Mouse (Mus musculus) liver, embryonic 14.5 days (tissue): ENCODE data around the gene Cnnm2. TPM values are rescaled to one million over a fixed set of nuclear protein-coding genes. Genes with fewer than 3 reads are reported as not detected.

Experiments used
- ATAC-seq: fragments of 200-750 bp; cut with Nextera tagmentation; 2 replicates; pipeline ENCODE4 v1.8.0; 2017; ENCODE audit warnings: moderate number of reproducible peaks, mild to moderate bottlenecking, moderate library complexity; ENCODE audit not compliant: insufficient read depth
- DNase-seq, 3 experiments: peaks; one replicate each; pipeline ENCODE4 v3.0.0-alpha.2; 2012 to 2013; ENCODE audit warnings: low read depth in 3 of 3, low spot score in 3 of 3
- H3K27ac ChIP-seq: fragments of 300-500 bp; sonication (generic); 2 replicates; pipeline ENCODE4 v1.5.1; 2014; ENCODE audit warnings: moderate library complexity, mild to moderate bottlenecking, control low read depth, inconsistent platforms
- H3K27me3 ChIP-seq: fragments of 300-500 bp; sonication (generic); 2 replicates; pipeline ENCODE4 v1.6.1; 2014; ENCODE audit warnings: mild to moderate bottlenecking, low read length, moderate library complexity; ENCODE audit not compliant: control insufficient read depth, insufficient read depth
- H3K36me3 ChIP-seq: fragments of 300-500 bp; sonication (generic); replicated peaks from 2 replicates; pipeline ENCODE4 v1.6.1; 2014; ENCODE audit warnings: low read depth; ENCODE audit not compliant: control insufficient read depth, insufficient read depth
- H3K4me1 ChIP-seq, 2 experiments: fragments of 200-500 bp in 1 of 2; fragments of 300-500 bp in 1 of 2; sonication (generic) in 1 of 2; replicated peaks; 2 replicates each; pipeline ENCODE4 v1.6.1; 2012 to 2014; ENCODE audit warnings: antibody characterized with exemption in 1 of 2, inconsistent platforms in 1 of 2, low read length in 1 of 2; ENCODE audit not compliant: control insufficient read depth in 2 of 2, insufficient read depth in 2 of 2
- H3K4me2 ChIP-seq: fragments of 300-500 bp; sonication (generic); 2 replicates; pipeline ENCODE4 v1.6.1; 2014; ENCODE audit warnings: low read depth, mild to moderate bottlenecking, control low read depth, moderate library complexity
- H3K4me3 ChIP-seq, 2 experiments: fragments of 200-500 bp in 1 of 2; fragments of 300-500 bp in 1 of 2; sonication (generic) in 1 of 2; 2 replicates each; pipeline ENCODE4 v1.5.1; 2012 to 2014; ENCODE audit warnings: low read depth in 2 of 2, low read length in 2 of 2, mild to moderate bottlenecking in 2 of 2, control low read depth in 1 of 2, inconsistent platforms in 1 of 2, moderate library complexity in 1 of 2; ENCODE audit not compliant: insufficient read depth in 1 of 2
- H3K9ac ChIP-seq: fragments of 300-500 bp; sonication (generic); replicated peaks from 2 replicates; pipeline ENCODE4 v1.6.1; 2014; ENCODE audit warnings: mild to moderate bottlenecking, control low read depth, moderate library complexity
- H3K9me3 ChIP-seq: fragments of 300-500 bp; sonication (generic); 2 replicates; pipeline ENCODE4 v1.6.1; 2016; ENCODE audit warnings: low read length, mixed read lengths; ENCODE audit not compliant: control insufficient read depth
- CTCF ChIP-seq: IDR thresholded peaks from 2 replicates; pipeline ENCODE4 v1.5.1; 2016; ENCODE audit warnings: antibody characterized with exemption, low read depth, control low read depth
- EP300 ChIP-seq: IDR thresholded peaks from 2 replicates; pipeline ENCODE4 v1.6.1; 2016; ENCODE audit warnings: antibody characterized with exemption, low read depth
- WGBS: fragments of 180-500 bp; shearing (Covaris S2); extraction: QIAGEN DNeasy Blood & Tissue Kit; methylation state at CpG from one replicate; pipeline ENCODE4 v1.1.7; 2014; ENCODE audit not compliant: insufficient replicate concordance; 5-methylcytosine and 5-hydroxymethylcytosine counted together
- polyA plus RNA-seq, 2 experiments: library from polyadenylated mRNA; depleted of rRNA in 1 of 2; stranded (reverse) in 1 of 2; unstranded in 1 of 2; fragments of >200 nt; fragmentation: Nextera tagmentation in 1 of 2; extraction: Ambion mirVana in 1 of 2; gene quantifications; 2 replicates each; pipeline versions ENCODE4 v1.2.1 to v1.2.3; 2012 to 2014

Gene Cnnm2
- polyA plus RNA-seq, 2 experiments: 1.5 to 1.7 TPM

GRCm38 (mm10) chr19:46823759-46824158 is 62.4 kb downstream of the Cnnm2 start:
- DNase-seq (no peak), ATAC-seq (no peak)
- Histone ChIP-seq H3K4me1 (no peaks in the 10 kb centered on the region; a peak in 1 of 4 replicates), H3K9me3 (no peaks in the 10 kb centered on the region), H3K36me3 (no peaks in the 10 kb centered on the region), H3K27ac (no peak overlapping the region), H3K4me2 (no peak overlapping the region), H3K4me3 (no peak overlapping the region), H3K27me3 (no peaks in the 10 kb centered on the region), H3K9ac (no peak overlapping the region)
- TF ChIP-seq EP300 (no peak), CTCF (no peak)
- 68% methylated on average over 5 of the region's 5 CpGs for WGBS

DNA sequence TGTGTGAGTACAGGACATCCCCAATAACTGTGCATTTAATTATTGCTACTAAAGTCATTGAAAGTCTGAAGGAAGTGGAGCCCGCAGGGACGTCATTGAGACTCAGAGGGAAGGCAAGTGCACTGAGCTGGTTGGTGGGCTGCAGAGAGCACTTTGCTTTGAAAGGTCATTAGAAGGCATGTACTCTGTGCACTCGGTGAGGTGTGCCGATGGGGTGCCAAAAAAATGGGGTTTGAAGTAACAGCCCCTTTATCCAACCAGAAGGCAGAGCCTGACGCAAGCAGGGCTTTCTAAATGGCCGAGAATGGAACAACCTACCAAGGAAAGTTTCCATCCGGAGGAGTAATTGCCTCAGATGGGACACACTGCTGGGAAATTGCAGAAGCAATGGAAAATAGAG is 63.5 kb downstream of the Cnnm2 start:
- ATAC-seq (no peak), DNase-seq (no peak)
- Histone ChIP-seq H3K4me3 (no peak overlapping the region), H3K9me3 (no peaks in the 10 kb centered on the region), H3K4me2 (no peak overlapping the region), H3K4me1 (no peaks in the 10 kb centered on the region), H3K36me3 (no peaks in the 10 kb centered on the region), H3K9ac (no peak overlapping the region), H3K27ac (no peak overlapping the region), H3K27me3 (no peaks in the 10 kb centered on the region)
- TF ChIP-seq CTCF: no peak
- no peak for TF ChIP-seq EP300
- WGBS: 77% methylated on average over 7 of the region's 7 CpGs

- TF ChIP-seq CTCF: no peak
- no peak for TF ChIP-seq EP300
- Histone ChIP-seq H3K9me3 (no peaks in the 10 kb centered on the region), H3K36me3 (no peaks in the 10 kb centered on the region), H3K27me3 (no peaks in the 10 kb centered on the region), H3K4me3 (no peak overlapping the region), H3K9ac (no peak overlapping the region), H3K4me1 (peaks cover 0 to 2% of the 10 kb centered on the region in 2 experiments; a peak in 1 of 4 replicates), H3K27ac (no peak overlapping the region), H3K4me2 (no peak overlapping the region)
- WGBS: 60% methylated on average over 5 of the region's 5 CpGs
- DNase-seq (no peak), ATAC-seq (no peak)
Measured at GRCm38 (mm10) chr19:46827654-46828165, 66.3 kb downstream of the Cnnm2 start.

DNA sequence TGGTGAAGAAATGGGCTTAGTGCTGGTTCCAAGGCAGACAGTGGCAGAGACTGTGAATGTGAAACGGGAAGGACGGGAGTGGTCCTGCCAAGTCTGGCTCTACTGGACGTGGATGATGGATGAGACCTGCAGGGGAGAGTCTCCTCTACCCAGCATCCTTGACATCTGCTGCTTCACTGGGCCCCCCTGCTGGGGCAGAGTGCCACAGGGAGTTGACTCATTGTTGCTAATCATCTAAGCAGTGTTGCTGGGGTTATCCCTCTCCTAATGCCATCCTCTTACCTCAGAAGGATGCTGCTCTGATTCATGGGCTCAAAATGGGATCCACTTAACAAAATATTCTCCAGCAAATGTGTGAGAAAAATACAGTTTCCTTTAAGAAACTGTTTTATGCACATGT is 67.6 kb downstream of the Cnnm2 start:
- ATAC-seq (no peak), DNase-seq (no peak)
- H3K4me2 ChIP-seq: no peak overlapping the region
- H3K4me1 ChIP-seq: peaks cover 0 to 2% of the 10 kb centered on the region in 2 experiments; a peak in 1 of 4 replicates
- H3K9me3 ChIP-seq: no peaks in the 10 kb centered on the region
- no peak overlapping the region for H3K27ac ChIP-seq
- no peak for TF ChIP-seq EP300
- no peak for TF ChIP-seq CTCF
- no peak overlapping the region for H3K4me3 ChIP-seq
- H3K36me3 ChIP-seq: no peaks in the 10 kb centered on the region
- WGBS: 46% methylated on average over 3 of the region's 3 CpGs
- no peak overlapping the region for H3K9ac ChIP-seq
- no peaks in the 10 kb centered on the region for H3K27me3 ChIP-seq

- 65% methylated on average over 9 of the region's 9 CpGs for WGBS
- Histone ChIP-seq H3K27ac (no peak overlapping the region), H3K36me3 (no peaks in the 10 kb centered on the region), H3K4me3 (no peak overlapping the region), H3K9ac (no peak overlapping the region), H3K4me1 (peaks cover 0 to 2% of the 10 kb centered on the region in 2 experiments; a peak in 1 of 4 replicates), H3K27me3 (no peaks in the 10 kb centered on the region), H3K9me3 (no peaks in the 10 kb centered on the region), H3K4me2 (no peak overlapping the region)
- DNase-seq (no peak), ATAC-seq (no peak)
- TF ChIP-seq CTCF (no peak), EP300 (no peak)
Measured at GRCm38 (mm10) chr19:46831381-46831780, 70.0 kb downstream of the Cnnm2 start.
